In the genomic region with DNA sequence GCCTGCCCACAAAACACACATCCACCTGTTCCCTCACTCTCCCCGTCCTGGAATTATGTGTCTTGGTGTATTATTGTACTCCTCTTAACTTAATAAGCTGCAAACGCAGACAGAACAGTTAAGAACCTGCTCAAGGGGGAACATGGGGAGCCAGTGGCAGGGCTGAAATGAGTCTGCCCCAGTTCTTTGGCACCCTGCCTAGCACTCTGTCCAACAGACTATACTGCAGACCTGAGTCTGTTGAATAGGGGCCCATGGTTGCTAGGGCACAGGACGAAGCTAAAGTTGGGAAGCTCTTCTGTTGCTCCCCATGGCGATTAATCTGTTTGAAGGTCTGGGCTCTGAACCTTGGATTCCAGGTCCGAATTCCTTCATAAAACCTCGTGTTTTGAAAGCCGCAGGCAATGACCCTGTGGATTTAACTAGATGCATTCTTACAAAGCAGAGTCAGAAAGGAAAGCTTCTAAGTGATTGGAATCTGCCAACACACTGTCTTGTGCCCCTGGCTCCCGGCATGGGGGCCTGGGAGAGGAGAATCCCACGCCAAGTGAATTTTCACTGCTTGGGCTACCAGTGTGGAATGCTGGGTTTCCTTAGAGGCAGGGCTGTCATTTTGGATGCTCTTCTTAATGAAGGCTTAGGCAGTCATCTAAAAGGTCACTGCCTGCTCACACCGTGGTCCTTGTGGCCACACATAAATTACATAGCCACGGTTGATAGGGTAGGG, we compare ENCODE assay signal across 9 mouse cellular contexts.
DNase-seq lines count a peak whose midpoint lies in the region; ATAC-seq lines count a peak whose summit lies in the region.
"Had no signal": no experiment of that assay in that cellular context is flagged by ENCODE, and none has a peak within 500 bp of the region (broad histone marks: within the 10 kb centered on the region; RNA-seq: fewer than 3 reads in every experiment).

No protein-coding gene starts in this region.

- DNase-seq in heart, adult 11 months = peak; percentile 60
- no peak for DNase-seq in heart, adult 8-10 months (ENCODE audit: low spot score)
- peak; percentile 2 for DNase-seq in cerebellum, adult 8-10 months
- peak; percentile 7 for DNase-seq in forelimb bud, embryonic 11.5 days (ENCODE audit: low read depth, low spot score)
- peak; percentile 89 for DNase-seq in midbrain, embryonic 11.5 days (ENCODE audit: low spot score, missing footprints)
- no peak for DNase-seq in T-cell, adult 2 months (ENCODE audit: low spot score)
- no peak for DNase-seq in urinary bladder, adult 2 months (ENCODE audit: low spot score)
- no peak for DNase-seq in urinary bladder, adult 18-20 months (ENCODE audit: low spot score in 2 of 2)

- no peak overlapping the region for H3K4me2 ChIP-seq in midbrain, embryonic 11.5 days
- H3K4me2 ChIP-seq: embryonic facial prominence, embryonic 12.5 days had no signal

- peak; percentile 80 for ATAC-seq in midbrain, embryonic 11.5 days (ENCODE audit: low FRiP score)

- WGBS in midbrain, embryonic 11.5 days = 14% methylated on average over 11 of the region's 11 CpGs

- no peak overlapping the region for H3K9ac ChIP-seq in midbrain, embryonic 11.5 days (ENCODE audit: low read length)
- H3K9ac ChIP-seq: embryonic facial prominence, embryonic 12.5 days had no signal

- H3K4me3 ChIP-seq in midbrain, embryonic 11.5 days (ENCODE audit: low read depth, low read length) = no peak overlapping the region
- H3K4me3 ChIP-seq: embryonic facial prominence, embryonic 12.5 days had no signal

- no peaks in the 10 kb centered on the region for H3K9me3 ChIP-seq in midbrain, embryonic 11.5 days (ENCODE audit: control insufficient read depth, low read length)
- H3K9me3 ChIP-seq: embryonic facial prominence, embryonic 12.5 days had no signal

- H3K4me1 ChIP-seq in midbrain, embryonic 11.5 days (ENCODE audit: control insufficient read depth, insufficient read depth, low read length) = peaks cover 22% of the 10 kb centered on the region
- H3K4me1 ChIP-seq: embryonic facial prominence, embryonic 12.5 days had no signal

- peak overlapping the region; percentile 65 for H3K27ac ChIP-seq in midbrain, embryonic 11.5 days (ENCODE audit: low read depth, low read length)
- H3K27ac ChIP-seq: embryonic facial prominence, embryonic 12.5 days had no signal

- H3K36me3 ChIP-seq in midbrain, embryonic 11.5 days (ENCODE audit: control insufficient read depth, insufficient read depth, low read length) = no peaks in the 10 kb centered on the region
- H3K36me3 ChIP-seq: embryonic facial prominence, embryonic 12.5 days had no signal

- peaks cover 2% of the 10 kb centered on the region; the same call in 1 of the 2 replicates for H3K27me3 ChIP-seq in midbrain, embryonic 11.5 days (ENCODE audit: control insufficient read depth, insufficient read depth, low read length)
- H3K27me3 ChIP-seq: embryonic facial prominence, embryonic 12.5 days had no signal

Comparison
In these comparisons a context has a peak if more than half of its experiments do, and no peak if none do; other contexts are left out.
1. DNase-seq: peak in heart, adult 11 months (single experiment), cerebellum, adult 8-10 months (single experiment), forelimb bud, embryonic 11.5 days (single experiment) and midbrain, embryonic 11.5 days (single experiment); none in heart, adult 8-10 months (single experiment), T-cell, adult 2 months (single experiment), urinary bladder, adult 2 months (single experiment) and urinary bladder, adult 18-20 months (0 of 2).